Mouse (Mus musculus) hindbrain, embryonic 12.5 days (tissue): ENCODE measurements around the gene Alg12. TPM values are rescaled to one million over a fixed set of nuclear protein-coding genes. Genes with fewer than 3 reads are reported as not detected.

Experiments used
- ATAC-seq: fragments of 200-750 bp; cut with Nextera tagmentation; 2 replicates; pipeline ENCODE4 v1.8.0; 2017; ENCODE audit warnings: moderate TSS enrichment; ENCODE audit not compliant: low FRiP score
- H3K27ac ChIP-seq: fragments of 300-500 bp; sonication (generic); 2 replicates; pipeline ENCODE4 v1.5.1; 2016; ENCODE audit warnings: mild to moderate bottlenecking
- H3K27me3 ChIP-seq: fragments of 300-500 bp; sonication (generic); 2 replicates; pipeline ENCODE4 v1.6.1; 2016; ENCODE audit warnings: mild to moderate bottlenecking
- H3K36me3 ChIP-seq: fragments of 300-500 bp; sonication (generic); 2 replicates; pipeline ENCODE4 v1.6.1; 2016; ENCODE audit warnings: mild to moderate bottlenecking
- H3K4me1 ChIP-seq: fragments of 300-500 bp; sonication (generic); 2 replicates; pipeline ENCODE4 v1.6.1; 2016
- H3K4me2 ChIP-seq: fragments of 300-500 bp; sonication (generic); replicated peaks from 2 replicates; pipeline ENCODE4 v1.6.1; 2016; ENCODE audit warnings: mild to moderate bottlenecking
- H3K4me3 ChIP-seq: fragments of 300-500 bp; sonication (generic); 2 replicates; pipeline ENCODE4 v1.5.1; 2016; ENCODE audit warnings: mild to moderate bottlenecking
- H3K9ac ChIP-seq: fragments of 300-500 bp; sonication (generic); 2 replicates; pipeline ENCODE4 v1.6.1; 2016; ENCODE audit warnings: mild to moderate bottlenecking, moderate library complexity
- H3K9me3 ChIP-seq: fragments of 300-500 bp; sonication (generic); replicated peaks from 2 replicates; pipeline ENCODE4 v1.6.1; 2016; ENCODE audit warnings: mild to moderate bottlenecking
- WGBS: fragments of 180-500 bp; shearing (Covaris S2); methylation state at CpG from one replicate; pipeline ENCODE4 v1.1.7; 2016; 5-methylcytosine and 5-hydroxymethylcytosine counted together
- polyA plus RNA-seq: library from polyadenylated mRNA; unstranded; fragments of >200 nt; fragmentation: Nextera tagmentation; extraction: Ambion mirVana; gene quantifications from 2 replicates; pipeline ENCODE4 v1.2.1, GENCODE M21; 2016

Alg12 gene
- 9.1 and 9.9 TPM in 2 replicates for polyA plus RNA-seq

- no peaks in the 10 kb centered on the region for H3K27me3 ChIP-seq
- peaks cover 19% of the 10 kb centered on the region for H3K4me1 ChIP-seq
- peak; percentile 98 for ATAC-seq
- peak within 1 kb of the TSS; percentile 88 for H3K9ac ChIP-seq
- peak within 1 kb of the TSS; percentile 88 for H3K4me2 ChIP-seq
- peak within 1 kb of the TSS; percentile 82 for H3K4me3 ChIP-seq
- H3K36me3 ChIP-seq = peaks cover 46% of the 10 kb centered on the region
- WGBS = under 1% methylated on average over 74 of the region's 88 CpGs
- H3K27ac ChIP-seq = peak within 1 kb of the TSS; percentile 86
- no peaks in the 10 kb centered on the region for H3K9me3 ChIP-seq
Observed at GRCm38 (mm10) chr15:88819026-88819905, at the start of gene Alg12, which contains the start of gene Creld2. Gene Alg12, minus strand, starts transcription at chr15:88819318. Gene Creld2, plus strand, starts transcription at chr15:88819646.

GRCm38 (mm10) chr15:88868024-88868742 is 49.1 kb upstream of the Alg12 start:
- 89% methylated on average over 6 of the region's 6 CpGs for WGBS
- H3K4me1 ChIP-seq = peaks cover 32% of the 10 kb centered on the region
- no peak for ATAC-seq
- no peaks in the 10 kb centered on the region for H3K9me3 ChIP-seq
- no peak overlapping the region for H3K4me3 ChIP-seq
- no peak overlapping the region for H3K9ac ChIP-seq
- no peaks in the 10 kb centered on the region for H3K27me3 ChIP-seq
- H3K27ac ChIP-seq = no peak overlapping the region; the same call in 1 of the 2 replicates
- H3K36me3 ChIP-seq = peaks cover 27% of the 10 kb centered on the region
- no peak overlapping the region for H3K4me2 ChIP-seq

- H3K4me3 ChIP-seq = no peak overlapping the region
- H3K9me3 ChIP-seq = no peaks in the 10 kb centered on the region
- no peak for ATAC-seq
- H3K36me3 ChIP-seq = peaks cover 27% of the 10 kb centered on the region
- H3K4me2 ChIP-seq = no peak overlapping the region
- no peak overlapping the region for H3K9ac ChIP-seq
- H3K27ac ChIP-seq = no peak overlapping the region
- H3K4me1 ChIP-seq = peaks cover 36% of the 10 kb centered on the region
- 41% methylated on average over 5 of the region's 5 CpGs for WGBS
- H3K27me3 ChIP-seq = no peaks in the 10 kb centered on the region
Observed at GRCm38 (mm10) chr15:88867368-88868023, 48.4 kb upstream of the Alg12 start.

- Histone ChIP-seq H3K4me1 (peaks cover 36% of the 10 kb centered on the region), H3K4me2 (no peak overlapping the region), H3K36me3 (peaks cover 27% of the 10 kb centered on the region), H3K9me3 (no peaks in the 10 kb centered on the region), H3K4me3 (no peak overlapping the region), H3K27me3 (no peaks in the 10 kb centered on the region), H3K9ac (no peak overlapping the region), H3K27ac (no peak overlapping the region)
- no peak for ATAC-seq
- 63% methylated on average over 7 of the region's 7 CpGs for WGBS
Observed at GRCm38 (mm10) chr15:88866934-88867356, 47.8 kb upstream of the Alg12 start.

GRCm38 (mm10) chr15:88865888-88866695 is 47.0 kb upstream of the Alg12 start:
- 87% methylated on average over 4 of the region's 4 CpGs for WGBS
- Histone ChIP-seq H3K27ac (no peak overlapping the region), H3K9me3 (no peaks in the 10 kb centered on the region), H3K4me1 (peaks cover 42% of the 10 kb centered on the region), H3K36me3 (peaks cover 27% of the 10 kb centered on the region), H3K4me2 (no peak overlapping the region), H3K4me3 (no peak overlapping the region), H3K27me3 (no peaks in the 10 kb centered on the region), H3K9ac (no peak overlapping the region)
- no peak for ATAC-seq

GRCm38 (mm10) chr15:88865061-88865460 is 45.9 kb upstream of the Alg12 start:
- no peak for ATAC-seq
- peaks cover 27% of the 10 kb centered on the region for H3K36me3 ChIP-seq
- H3K27ac ChIP-seq = no peak overlapping the region
- peak overlapping the region; percentile 91; the same call in 1 of the 2 replicates for H3K4me3 ChIP-seq
- WGBS = 87% methylated on average over 14 of the region's 14 CpGs
- peak overlapping the region; percentile 97 for H3K4me2 ChIP-seq
- no peaks in the 10 kb centered on the region for H3K27me3 ChIP-seq
- peak overlapping the region; percentile 13; the same call in 1 of the 2 replicates for H3K9ac ChIP-seq
- peaks cover 42% of the 10 kb centered on the region for H3K4me1 ChIP-seq
- no peaks in the 10 kb centered on the region for H3K9me3 ChIP-seq

GRCm38 (mm10) chr15:88864270-88865030 is 45.3 kb upstream of the Alg12 start:
- peak overlapping the region; percentile 91 for H3K9ac ChIP-seq
- H3K9me3 ChIP-seq = no peaks in the 10 kb centered on the region
- 36% methylated on average over 22 of the region's 22 CpGs for WGBS

GRCm38 (mm10) chr15:88863695-88864231 is 44.6 kb upstream of the Alg12 start:
- H3K36me3 ChIP-seq = peaks cover 27% of the 10 kb centered on the region
- peak overlapping the region; percentile 91 for H3K4me3 ChIP-seq
- H3K4me2 ChIP-seq = peak overlapping the region; percentile 97
- peak overlapping the region; percentile 97 for H3K27ac ChIP-seq
- H3K9ac ChIP-seq = peak overlapping the region; percentile 91
- no peaks in the 10 kb centered on the region for H3K27me3 ChIP-seq
- H3K9me3 ChIP-seq = no peaks in the 10 kb centered on the region
- H3K4me1 ChIP-seq = peaks cover 42% of the 10 kb centered on the region
- peak; percentile 73 for ATAC-seq
- WGBS = under 1% methylated on average over 33 of the region's 39 CpGs

More at GRCm38 (mm10) chr15:88864270-88865030, 45.3 kb upstream of the Alg12 start:
- Histone ChIP-seq H3K27me3 (no peaks in the 10 kb centered on the region), H3K4me2 (peak overlapping the region; percentile 97), H3K4me1 (peaks cover 42% of the 10 kb centered on the region), H3K27ac (peak overlapping the region; percentile 97), H3K4me3 (peak overlapping the region; percentile 91), H3K36me3 (peaks cover 27% of the 10 kb centered on the region)
- peak; percentile 8; the same call in 1 of the 2 replicates for ATAC-seq

- Histone ChIP-seq H3K4me3 (peak overlapping the region; percentile 91), H3K4me2 (peak overlapping the region; percentile 97), H3K27me3 (no peaks in the 10 kb centered on the region), H3K9ac (peak overlapping the region; percentile 91), H3K4me1 (peaks cover 42% of the 10 kb centered on the region), H3K36me3 (peaks cover 27% of the 10 kb centered on the region), H3K9me3 (no peaks in the 10 kb centered on the region), H3K27ac (peak overlapping the region; percentile 97)
- ATAC-seq = peak; percentile 36
- under 1% methylated on average over 97 of the region's 98 CpGs for WGBS
Observed at GRCm38 (mm10) chr15:88862881-88863694, 44.0 kb upstream of the Alg12 start.
